In genomic region chr2:37451667-37452375, GRCm38 (mm10) we compare ENCODE assay signal across 8 mouse cellular contexts. TPM values are rescaled to one million over a fixed set of nuclear protein-coding genes. Genes with fewer than 3 reads are reported as not detected.
A peak's percentile ranks its signal among the peaks of the same experiment; 100 is the strongest.
DNase-seq lines count a peak whose midpoint lies in the region; ATAC-seq and TF ChIP-seq lines count a peak whose summit lies in the region.

No protein-coding gene starts in this region.

- DNase-seq in 416B (ENCODE audit: low read depth), result peak; percentile 93
- DNase-seq in heart, embryonic 10.5 days (ENCODE audit: low spot score), result peak; percentile 97
- peak; percentile 96 for DNase-seq in liver
- DNase-seq in spleen, postnatal 4 days (ENCODE audit: low spot score in 2 of 2), result peak; percentile 93 to 96

- H3K27ac ChIP-seq in bone marrow, adult 2 months (ENCODE audit: control insufficient read depth, insufficient read depth, low read depth, low read length, poor library complexity), result peak overlapping the region; percentile 36; the same call in 1 of the 2 replicates
- H3K27ac ChIP-seq in embryonic facial prominence, embryonic 15.5 days (replicated peaks), result peak overlapping the region; percentile 96
- peak overlapping the region; percentile 97 for H3K27ac ChIP-seq in heart, embryonic 10.5 days
- H3K27ac ChIP-seq in kidney, embryonic 15.5 days, result peak overlapping the region; percentile 89

- H3K36me3 ChIP-seq in embryonic facial prominence, embryonic 15.5 days, result no peaks in the 10 kb centered on the region
- no peaks in the 10 kb centered on the region for H3K36me3 ChIP-seq in heart, embryonic 10.5 days
- H3K36me3 ChIP-seq in kidney, embryonic 15.5 days, result 0 out of 2 replicates have a peak, but pooled peaks cover 6% of the 10 kb centered on the region

- H3K4me3 ChIP-seq in bone marrow, adult 2 months (replicated peaks; ENCODE audit: control insufficient read depth, low read depth, low read length), result peak overlapping the region; percentile 79
- peak overlapping the region; percentile 91 for H3K4me3 ChIP-seq in embryonic facial prominence, embryonic 15.5 days (replicated peaks)
- H3K4me3 ChIP-seq in heart, embryonic 10.5 days, result peak overlapping the region; percentile 96
- peak overlapping the region; percentile 96 for H3K4me3 ChIP-seq in kidney, embryonic 15.5 days (replicated peaks)

- no peaks in the 10 kb centered on the region; the same call in 1 of the 2 replicates for H3K4me1 ChIP-seq in bone marrow, adult 2 months (ENCODE audit: control insufficient read depth, insufficient read depth, low read length)
- peaks cover 11% of the 10 kb centered on the region for H3K4me1 ChIP-seq in embryonic facial prominence, embryonic 15.5 days
- H3K4me1 ChIP-seq in heart, embryonic 10.5 days, result peaks cover 6% of the 10 kb centered on the region; the same call in 1 of the 2 replicates
- H3K4me1 ChIP-seq in kidney, embryonic 15.5 days, result peaks cover 16% of the 10 kb centered on the region

- peak overlapping the region; percentile 67 for H3K4me2 ChIP-seq in embryonic facial prominence, embryonic 15.5 days (replicated peaks)
- peak overlapping the region; percentile 84 for H3K4me2 ChIP-seq in kidney, embryonic 15.5 days

- peak; percentile 100 for ATAC-seq in embryonic facial prominence, embryonic 15.5 days (ENCODE audit: insufficient number of reproducible peaks, low FRiP score, low TSS enrichment, low read depth)
- peak; percentile 100 for ATAC-seq in kidney, embryonic 15.5 days (replicated peaks; ENCODE audit: low FRiP score)
- peak; percentile 98 for ATAC-seq in monocyte, adult 5-6 weeks (replicated peaks; ENCODE audit: insufficient number of reproducible peaks, low FRiP score, low TSS enrichment, poor library complexity, severe bottlenecking)

- no peaks in the 10 kb centered on the region for H3K9me3 ChIP-seq in embryonic facial prominence, embryonic 15.5 days (replicated peaks)
- no peaks in the 10 kb centered on the region for H3K9me3 ChIP-seq in heart, embryonic 10.5 days
- no peaks in the 10 kb centered on the region for H3K9me3 ChIP-seq in kidney, embryonic 15.5 days (replicated peaks)

- H3K27me3 ChIP-seq in embryonic facial prominence, embryonic 15.5 days, result no peaks in the 10 kb centered on the region
- no peaks in the 10 kb centered on the region for H3K27me3 ChIP-seq in heart, embryonic 10.5 days (ENCODE audit: insufficient read depth, poor library complexity, severe bottlenecking)
- no peaks in the 10 kb centered on the region for H3K27me3 ChIP-seq in kidney, embryonic 15.5 days

- peak; percentile 69; the same call in 1 of the 2 replicates for TF ChIP-seq POLR2A in bone marrow, adult 2 months (IDR thresholded peaks at IDR 0.05; ENCODE audit: borderline replicate concordance, control insufficient read depth, low read depth, low read length)

- H3K9ac ChIP-seq in embryonic facial prominence, embryonic 15.5 days, result peak overlapping the region; percentile 92
- H3K9ac ChIP-seq in kidney, embryonic 15.5 days, result peak overlapping the region; percentile 91

- TF ChIP-seq CTCF in bone marrow, adult 2 months (IDR thresholded peaks at IDR 0.05; ENCODE audit: control insufficient read depth, insufficient read depth, low read length), result no peak

- WGBS in bone marrow, adult 2 months, result 7% methylated on average over 44 of the region's 44 CpGs
- 8% methylated on average over 40 of the region's 44 CpGs for WGBS in embryonic facial prominence, embryonic 15.5 days
- 9% methylated on average over 40 of the region's 44 CpGs for WGBS in heart, embryonic 10.5 days
- 7% methylated on average over 43 of the region's 44 CpGs for WGBS in kidney, embryonic 15.5 days

RNA-seq across cellular contexts. Expression of gene Rabgap1, which starts 8.7 kb away (rescaled TPM):
- polyA plus RNA-seq in bone marrow, adult 2 months (2011; ENCODE audit: insufficient read depth, insufficient read length, low replicate concordance, missing spikeins), result 11.2 and 18.0 TPM in 2 replicates
- polyA plus RNA-seq in embryonic facial prominence, embryonic 15.5 days (2015; fragmentation: Nextera tagmentation; extraction: Ambion mirVana), result 46.5 and 46.8 TPM in 2 replicates
- 33.3 and 35.3 TPM in 2 replicates for polyA plus RNA-seq in heart, embryonic 10.5 days (2016; fragmentation: Nextera tagmentation; extraction: Ambion mirVana)
- 41.5 and 45.8 TPM in 2 replicates for polyA plus RNA-seq in kidney, embryonic 15.5 days (2015; fragmentation: Nextera tagmentation; extraction: Ambion mirVana)
- total RNA-seq in monocyte, adult 5-6 weeks (2017), result 36.5 to 57.2 TPM (median 42.7 TPM) in 3 replicates

RNA-seq across cellular contexts. Expression of gene Zbtb6, which starts 8.8 kb away (rescaled TPM):
- polyA plus RNA-seq in bone marrow, adult 2 months (2011; ENCODE audit: insufficient read depth, insufficient read length, low replicate concordance, missing spikeins), result 4.4 and 6.4 TPM in 2 replicates
- polyA plus RNA-seq in embryonic facial prominence, embryonic 15.5 days (2015; fragmentation: Nextera tagmentation; extraction: Ambion mirVana), result 7.7 and 9.1 TPM in 2 replicates
- polyA plus RNA-seq in heart, embryonic 10.5 days (2016; fragmentation: Nextera tagmentation; extraction: Ambion mirVana), result 2.9 and 3.4 TPM in 2 replicates
- polyA plus RNA-seq in kidney, embryonic 15.5 days (2015; fragmentation: Nextera tagmentation; extraction: Ambion mirVana), result 8.3 and 9.5 TPM in 2 replicates
- 34.4 to 36.5 TPM (median 35.6 TPM) in 3 replicates for total RNA-seq in monocyte, adult 5-6 weeks (2017)

RNA-seq across cellular contexts. Expression of gene Zbtb26, which starts 8.9 kb away (rescaled TPM):
- polyA plus RNA-seq in bone marrow, adult 2 months (2011; ENCODE audit: insufficient read depth, insufficient read length, low replicate concordance, missing spikeins), result 1.3 and 2.6 TPM in 2 replicates
- polyA plus RNA-seq in embryonic facial prominence, embryonic 15.5 days (2015; fragmentation: Nextera tagmentation; extraction: Ambion mirVana), result 6.3 and 6.7 TPM in 2 replicates
- polyA plus RNA-seq in heart, embryonic 10.5 days (2016; fragmentation: Nextera tagmentation; extraction: Ambion mirVana), result 7.2 and 7.5 TPM in 2 replicates
- polyA plus RNA-seq in kidney, embryonic 15.5 days (2015; fragmentation: Nextera tagmentation; extraction: Ambion mirVana), result 9.1 and 9.3 TPM in 2 replicates
- total RNA-seq in monocyte, adult 5-6 weeks (2017), result 10.5 to 20.5 TPM (median 13.9 TPM) in 3 replicates

RNA-seq across cellular contexts. Expression of gene Rc3h2, which starts 29.1 kb away (rescaled TPM):
- polyA plus RNA-seq in bone marrow, adult 2 months (2011; ENCODE audit: insufficient read depth, insufficient read length, low replicate concordance, missing spikeins), result 6.0 and 11.9 TPM in 2 replicates
- polyA plus RNA-seq in embryonic facial prominence, embryonic 15.5 days (2015; fragmentation: Nextera tagmentation; extraction: Ambion mirVana), result 14.4 and 15.0 TPM in 2 replicates
- 13.1 and 14.6 TPM in 2 replicates for polyA plus RNA-seq in heart, embryonic 10.5 days (2016; fragmentation: Nextera tagmentation; extraction: Ambion mirVana)
- polyA plus RNA-seq in kidney, embryonic 15.5 days (2015; fragmentation: Nextera tagmentation; extraction: Ambion mirVana), result 14.2 and 15.6 TPM in 2 replicates
- total RNA-seq in monocyte, adult 5-6 weeks (2017), result 48.1 to 72.0 TPM (median 49.0 TPM) in 3 replicates

Comparison
In these comparisons a context has a peak if more than half of its experiments do, and no peak if none do; other contexts are left out.
1. Peak in every context shown above with its lines: DNase-seq, ATAC-seq, H3K4me3 ChIP-seq and H3K27ac ChIP-seq.
2. H3K27ac ChIP-seq: peak in every context shown above with its lines; median percentile 97 in heart, embryonic 10.5 days; 96 in embryonic facial prominence, embryonic 15.5 days; 89 in kidney, embryonic 15.5 days; 36 in bone marrow, adult 2 months.